Mouse (Mus musculus) lung, adult 18-20 months (tissue): ENCODE results near the gene Noct.
A peak's percentile ranks its signal among the peaks of the same experiment; 100 is the strongest.
"Not testable (repeated sequence)": the region's sequence is repeated elsewhere in the genome, so short reads cannot be mapped to it uniquely, and the experiment has no call there.

Experiments
- DNase-seq, 2 experiments: peaks; one replicate each; pipeline ENCODE4 v3.0.0; 2022; ENCODE audit warnings: mixed read lengths in 2 of 2

Gene Noct

DNA sequence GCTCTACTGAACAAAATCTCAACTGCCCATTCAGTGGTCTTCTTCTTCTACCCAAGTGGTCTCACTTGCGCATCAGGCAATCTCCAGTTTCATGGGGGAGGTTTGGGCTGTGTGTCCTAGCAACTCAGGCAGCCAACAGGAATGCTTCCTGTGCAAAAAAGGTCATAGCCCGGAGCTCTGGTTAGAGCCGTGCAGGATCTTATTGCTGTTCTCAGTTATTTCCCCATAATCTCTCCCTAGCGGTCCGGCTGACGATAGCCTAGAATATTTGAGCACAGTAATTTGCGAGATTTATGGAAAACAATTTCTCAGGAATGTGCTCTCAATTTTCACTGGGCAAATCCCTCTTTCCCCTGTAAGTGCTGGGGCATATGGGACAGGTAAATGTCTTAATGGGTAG is 17.7 kb upstream of the Noct start:
- DNase-seq, result no peak

DNA sequence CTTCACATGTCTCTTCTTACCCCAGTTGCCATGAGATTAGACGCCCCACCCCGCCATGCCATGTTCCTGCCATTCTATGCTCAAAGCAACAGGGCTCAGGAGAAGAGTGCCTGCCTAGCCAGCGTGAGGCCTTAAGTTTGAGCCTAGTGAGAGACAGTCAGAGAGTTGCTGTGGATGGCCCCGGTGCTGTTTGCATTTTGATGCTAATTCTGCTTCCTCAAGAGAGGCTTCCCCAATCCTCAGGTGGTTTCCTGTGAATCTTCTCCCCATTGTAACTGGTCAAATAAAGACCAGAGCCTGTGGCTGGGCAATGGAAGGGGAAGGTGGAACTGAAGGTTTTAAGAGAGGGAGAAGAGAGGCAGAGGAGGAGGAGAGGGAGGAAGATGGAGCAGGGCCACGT is 15.6 kb upstream of the Noct start:
- DNase-seq, result no peak

DNA sequence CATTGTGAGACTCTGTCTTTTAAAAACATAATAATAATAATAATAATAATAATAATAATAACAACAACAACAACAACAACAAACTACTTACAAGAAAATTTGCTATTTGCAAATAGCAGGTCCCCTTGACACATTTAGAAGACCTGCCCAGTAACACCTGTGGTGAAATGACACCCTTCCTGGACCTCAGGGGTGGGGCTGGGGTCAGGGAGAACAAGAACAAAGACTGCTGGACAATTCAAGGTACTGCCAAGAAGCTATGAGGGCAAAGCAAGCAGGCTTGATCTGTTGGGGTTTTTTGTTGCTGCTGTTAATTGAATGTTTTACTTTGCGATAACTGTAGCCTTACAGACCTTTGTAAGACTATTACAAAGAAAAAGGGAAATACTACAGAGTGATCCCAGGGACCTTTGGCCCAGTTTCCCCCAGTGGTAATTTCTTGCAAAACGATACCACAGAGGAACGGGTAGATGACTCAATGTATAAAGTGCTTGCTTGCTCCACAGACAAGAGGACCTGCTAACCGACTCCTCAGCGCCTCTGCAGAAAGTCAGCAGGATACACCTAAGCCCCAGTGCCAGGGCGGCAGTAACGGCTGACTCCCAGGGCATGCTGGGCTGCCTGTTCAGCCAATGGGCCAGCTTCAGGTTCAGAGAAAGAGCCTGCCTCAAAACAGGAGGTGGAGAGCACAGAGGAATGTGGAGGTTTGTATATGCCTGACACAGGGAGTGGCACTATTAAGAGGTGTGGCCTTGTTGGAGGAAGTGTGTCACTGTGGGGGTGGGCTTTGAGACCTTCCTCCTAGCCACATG is 14.5 kb upstream of the Noct start:
- DNase-seq, result peak; percentile 33 to 46

DNA sequence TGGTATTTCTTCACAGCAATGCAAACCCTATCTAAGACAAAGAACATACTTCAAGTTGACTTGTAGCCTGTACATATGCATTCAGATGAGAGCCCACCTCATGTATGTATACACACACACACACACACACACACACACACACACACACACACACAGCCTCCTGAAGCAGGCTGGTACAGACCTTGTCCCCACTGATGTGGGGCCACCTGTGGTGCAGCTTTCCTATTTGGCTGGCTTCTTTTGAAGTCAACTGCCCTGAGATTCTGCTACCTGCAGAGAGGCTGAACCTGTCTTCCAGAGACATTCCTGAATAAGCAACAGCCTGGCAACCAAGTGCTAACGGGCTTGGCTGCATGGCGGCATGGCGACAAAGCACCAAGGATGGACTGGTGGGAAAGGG is 13.8 kb upstream of the Noct start:
- no peak for DNase-seq

DNA sequence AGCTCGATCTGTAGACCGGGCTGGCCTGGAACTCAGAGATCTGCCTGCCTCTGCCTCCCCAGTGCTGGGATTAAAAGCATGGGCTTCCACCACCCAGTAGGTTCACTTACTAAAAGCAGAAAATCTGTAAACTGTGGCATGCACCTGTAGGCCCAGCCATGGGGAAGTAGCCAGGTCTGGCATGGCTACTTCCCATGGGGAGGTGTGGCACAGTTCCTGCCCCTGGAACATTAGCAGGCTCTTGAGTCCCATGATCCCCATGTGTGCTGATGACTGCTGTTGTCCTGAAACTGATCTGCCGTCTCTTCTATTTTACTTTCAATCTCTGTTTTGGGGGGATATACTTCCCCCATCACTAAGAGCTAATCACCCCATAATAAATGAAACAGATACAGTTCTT is 11.1 kb upstream of the Noct start:
- DNase-seq, result no peak

DNA sequence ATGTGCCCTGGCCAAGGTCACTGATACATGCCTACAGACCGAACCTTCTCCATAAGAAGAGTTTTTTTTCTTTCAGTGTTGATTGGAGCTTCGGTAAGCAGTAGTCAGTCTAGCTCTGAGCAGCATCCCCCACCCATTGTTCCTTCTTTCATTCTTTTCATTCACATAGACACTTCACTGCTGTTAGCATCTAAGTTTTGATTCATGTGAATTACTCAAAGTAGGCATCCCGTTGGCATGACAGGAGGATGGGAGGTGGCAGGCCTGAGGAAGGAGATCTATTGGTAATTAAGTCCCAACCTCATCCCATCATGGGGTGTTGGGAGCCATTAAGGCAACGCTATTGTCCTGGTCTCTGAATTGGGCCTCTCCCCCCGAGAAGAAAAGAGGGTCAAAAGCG is 8.6 kb upstream of the Noct start:
- DNase-seq, result no peak

DNA sequence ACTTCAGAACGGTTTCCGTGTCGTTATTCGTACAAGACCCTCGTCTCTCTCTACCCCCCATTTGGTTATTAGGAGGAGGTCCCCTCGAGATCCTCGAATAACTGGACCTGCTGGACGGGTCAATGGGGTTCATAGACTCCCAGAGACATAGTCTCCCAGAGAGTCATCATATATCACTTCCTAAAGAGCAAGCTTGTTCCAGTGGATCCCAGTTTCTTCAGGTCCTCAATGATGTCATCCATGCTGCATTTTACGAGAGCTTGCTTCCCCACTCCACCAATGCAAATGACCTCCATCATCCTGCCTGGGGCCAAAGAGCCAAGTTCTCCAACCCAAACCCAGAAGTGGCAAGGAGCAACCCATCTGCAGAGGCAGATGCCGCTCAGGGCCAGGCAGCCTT is 7.9 kb upstream of the Noct start:
- DNase-seq, result not testable (repeated sequence)

DNA sequence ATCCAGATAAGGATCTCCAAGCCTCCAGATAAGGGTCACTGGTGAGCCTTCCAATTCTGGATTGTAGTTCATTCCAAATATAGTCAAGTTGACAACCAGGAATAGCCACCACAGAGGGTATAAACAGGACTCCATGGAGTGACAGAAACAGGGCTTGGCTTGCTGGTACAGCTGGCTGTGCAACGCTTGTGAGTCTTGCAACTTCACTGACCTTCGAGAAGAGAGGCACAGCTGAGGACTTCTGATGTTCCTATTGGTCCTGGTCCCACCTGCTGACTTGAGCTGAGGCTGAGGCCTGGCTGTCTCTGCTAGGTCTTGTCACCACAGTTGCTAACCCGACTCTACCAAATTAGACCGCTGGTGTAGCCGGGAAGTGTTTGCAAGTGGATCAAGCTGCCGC is 5.9 kb upstream of the Noct start:
- DNase-seq, result not testable (repeated sequence)

DNA sequence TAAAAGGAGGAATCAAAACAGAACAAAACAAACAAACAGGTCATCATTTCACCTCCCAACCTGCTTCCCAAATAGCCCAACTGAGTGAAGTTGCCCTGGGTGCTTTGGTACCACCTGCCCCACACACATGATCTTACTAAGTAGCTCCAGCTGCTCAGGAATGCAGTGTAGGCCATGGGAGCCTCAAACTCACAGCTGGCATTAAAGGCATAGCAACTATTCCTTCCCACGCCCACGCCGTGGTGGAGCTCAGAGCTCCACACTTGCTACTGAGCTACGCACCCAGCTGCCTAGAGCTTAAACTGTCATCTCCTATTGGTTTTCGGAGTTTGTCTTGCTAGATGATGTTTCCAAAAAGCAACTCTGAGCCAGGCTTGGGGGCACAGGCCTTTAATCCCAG is 5.0 kb upstream of the Noct start:
- DNase-seq, result no peak

DNA sequence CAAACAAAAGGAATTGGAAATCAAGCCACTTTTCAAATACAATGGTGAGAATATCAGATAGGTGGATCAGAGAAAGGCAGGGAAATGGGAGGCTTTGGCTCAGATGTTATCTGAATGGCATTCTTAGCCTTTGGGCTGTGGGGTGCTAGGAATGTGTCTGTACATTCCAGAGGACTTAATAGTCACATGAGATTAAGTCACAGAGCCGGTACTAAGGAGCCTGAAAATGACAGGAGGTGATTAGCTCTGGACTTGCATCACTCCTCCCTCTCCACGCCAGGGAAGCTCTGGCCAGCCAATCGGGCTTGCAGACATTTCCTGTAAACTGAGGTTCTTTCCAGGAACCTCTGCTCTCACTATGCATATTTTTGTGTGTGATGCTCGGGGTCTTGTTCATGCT is 3.4 kb upstream of the Noct start:
- DNase-seq, result no peak

DNA sequence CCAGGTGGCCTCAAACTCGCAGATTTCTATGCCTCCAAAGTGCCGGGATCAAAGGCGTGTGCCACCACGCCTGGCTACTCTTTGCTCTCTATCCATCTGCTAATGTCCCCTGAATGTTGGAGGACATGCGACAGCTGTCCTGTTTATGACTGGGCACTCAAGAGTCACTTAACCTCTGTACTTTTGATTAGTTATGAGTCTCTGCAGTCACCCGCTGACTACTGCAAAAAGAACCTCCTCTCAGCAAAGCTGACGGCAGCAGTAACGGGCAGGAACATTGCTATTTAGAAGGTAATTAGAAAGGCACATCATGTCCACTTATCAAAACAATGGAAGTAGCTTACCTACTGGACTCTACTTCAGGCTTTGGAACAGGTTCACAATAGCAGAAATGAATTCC is 2.4 kb upstream of the Noct start:
- no peak for DNase-seq

DNA sequence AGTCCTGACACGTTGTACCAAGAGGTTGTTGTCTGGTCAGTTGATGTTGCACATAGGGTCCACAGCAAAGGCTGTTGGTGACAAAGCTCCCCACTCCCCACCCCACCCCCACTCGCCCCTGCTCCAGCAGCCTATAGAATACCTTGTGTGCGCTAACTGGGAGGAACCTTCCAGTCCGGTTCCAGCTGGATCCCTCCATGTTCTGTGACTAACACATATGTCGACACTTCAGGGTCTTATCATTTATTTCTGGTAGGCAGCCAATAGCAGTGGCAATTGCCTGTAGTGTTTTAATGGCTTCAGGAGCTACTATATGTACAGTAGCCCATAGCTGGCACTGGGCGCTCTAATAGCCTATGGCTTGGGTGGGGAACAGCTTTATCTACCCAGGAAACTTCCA is 1.9 kb upstream of the Noct start:
- no peak for DNase-seq

DNA sequence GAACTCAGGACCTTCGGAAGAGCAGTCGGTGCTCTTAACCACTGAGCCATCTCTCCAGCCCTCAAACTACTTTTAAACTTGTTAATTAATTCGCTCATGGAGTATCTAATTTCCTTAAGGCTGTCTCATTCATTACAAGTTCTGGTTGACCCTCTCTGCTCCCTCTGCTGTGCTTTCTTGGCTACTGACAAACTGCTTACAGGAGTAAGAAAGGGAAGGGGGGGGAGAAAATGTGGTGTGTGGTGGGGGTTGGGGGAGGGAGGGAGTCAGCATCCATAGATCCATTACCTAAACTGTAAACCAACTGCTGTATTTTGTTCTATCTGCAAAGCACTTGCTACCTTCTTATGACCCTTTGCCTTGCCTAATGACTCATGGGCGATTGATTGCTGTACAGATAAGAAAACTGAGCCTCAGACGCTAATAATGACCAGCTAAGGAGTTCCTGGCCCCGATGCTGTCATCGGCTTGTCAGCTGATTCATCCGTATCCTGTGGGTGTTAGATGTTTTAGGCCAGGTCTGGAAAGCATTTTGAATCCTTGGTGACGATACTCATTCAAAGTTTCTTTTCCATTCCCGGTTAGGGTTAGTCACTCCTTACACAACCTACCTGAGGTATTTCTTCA is 1.3 kb upstream of the Noct start:
- peak in 1 of 2 experiments; percentile 32 for DNase-seq

DNA sequence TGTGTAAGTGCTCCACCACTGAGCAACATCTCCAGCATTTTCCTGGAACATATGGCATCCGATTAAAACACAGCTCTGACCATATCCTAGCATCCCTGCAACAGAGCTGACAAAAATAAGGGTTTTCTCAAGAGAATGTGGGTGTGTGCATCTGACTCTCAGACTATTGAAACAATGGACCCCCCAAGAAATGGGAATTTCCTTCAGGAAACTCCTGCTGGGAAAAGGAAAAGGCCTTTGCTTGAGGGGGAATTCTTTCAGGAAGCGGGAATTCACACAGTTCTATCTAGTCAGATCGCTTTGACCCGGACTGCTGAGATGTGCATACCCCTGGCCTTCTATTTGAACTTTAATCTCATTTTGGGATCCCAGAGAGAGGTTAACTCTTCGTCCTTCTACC is 691 bp upstream of the Noct start:
- DNase-seq, result no peak

DNA sequence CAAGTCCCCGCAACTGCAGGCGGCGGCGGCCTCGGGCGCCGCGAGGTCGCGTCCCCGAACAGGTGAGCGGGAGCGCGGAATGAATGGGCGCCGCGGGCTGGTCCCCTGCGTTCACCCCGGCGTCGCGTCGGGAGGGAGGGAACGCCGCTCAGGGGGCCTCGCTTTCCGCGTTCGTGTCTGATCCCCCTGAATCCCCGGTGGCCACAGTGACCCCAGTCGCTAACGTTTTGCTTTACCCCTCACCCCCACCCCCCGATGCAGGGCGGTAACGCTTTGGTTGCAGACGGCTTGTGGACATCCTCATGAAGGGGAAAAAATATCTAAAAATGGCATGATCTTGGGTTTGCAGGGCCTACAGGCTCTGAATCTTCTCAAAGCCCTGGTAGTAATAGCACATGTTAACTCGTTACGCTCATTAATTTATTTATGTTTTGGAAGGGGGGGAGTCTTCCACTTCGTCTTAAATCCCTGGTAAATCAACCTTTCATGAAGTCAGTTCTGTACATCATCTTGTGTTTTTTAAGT is 1.0 kb downstream of the Noct start:
- DNase-seq, result no peak

DNA sequence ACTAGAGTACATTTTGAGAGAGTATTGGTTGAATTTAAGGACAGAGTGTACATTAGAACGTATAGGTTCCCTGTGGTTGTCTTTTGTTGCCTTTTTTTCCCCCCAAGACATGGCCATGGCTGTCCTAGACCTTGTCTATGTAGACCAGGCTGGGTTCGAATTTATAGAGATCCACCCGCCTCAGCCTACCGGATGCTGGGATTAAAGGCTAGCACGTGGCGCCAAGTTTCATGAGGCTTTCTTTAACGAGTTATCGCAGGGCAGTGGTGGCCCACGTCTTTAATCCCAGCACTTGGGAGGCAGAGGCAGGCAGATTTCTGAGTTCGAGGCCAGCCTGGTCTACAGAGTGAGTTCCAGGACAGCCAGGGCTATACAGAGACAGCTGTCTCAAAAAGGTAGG is 1.7 kb downstream of the Noct start:
- DNase-seq, result no peak

DNA sequence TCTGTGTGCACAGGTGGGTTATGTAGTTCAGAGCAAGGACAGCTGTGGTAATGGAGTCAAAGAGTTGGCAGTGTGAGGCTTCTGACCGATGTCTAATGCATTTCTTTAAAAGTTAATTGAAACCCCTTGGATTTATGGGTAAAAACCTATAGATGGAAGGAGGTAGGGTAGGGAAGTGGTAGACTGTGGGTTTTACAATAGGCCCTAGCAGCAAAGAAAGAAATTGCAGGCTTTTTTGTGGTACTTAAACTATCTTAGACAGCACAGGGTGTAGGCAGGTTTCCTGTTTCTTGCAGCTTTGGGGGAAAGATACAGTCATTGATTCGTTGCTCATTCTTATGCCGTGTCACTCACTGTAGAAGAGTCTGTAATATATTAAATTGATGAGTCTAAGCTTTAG is 2.4 kb downstream of the Noct start:
- no peak for DNase-seq

DNA sequence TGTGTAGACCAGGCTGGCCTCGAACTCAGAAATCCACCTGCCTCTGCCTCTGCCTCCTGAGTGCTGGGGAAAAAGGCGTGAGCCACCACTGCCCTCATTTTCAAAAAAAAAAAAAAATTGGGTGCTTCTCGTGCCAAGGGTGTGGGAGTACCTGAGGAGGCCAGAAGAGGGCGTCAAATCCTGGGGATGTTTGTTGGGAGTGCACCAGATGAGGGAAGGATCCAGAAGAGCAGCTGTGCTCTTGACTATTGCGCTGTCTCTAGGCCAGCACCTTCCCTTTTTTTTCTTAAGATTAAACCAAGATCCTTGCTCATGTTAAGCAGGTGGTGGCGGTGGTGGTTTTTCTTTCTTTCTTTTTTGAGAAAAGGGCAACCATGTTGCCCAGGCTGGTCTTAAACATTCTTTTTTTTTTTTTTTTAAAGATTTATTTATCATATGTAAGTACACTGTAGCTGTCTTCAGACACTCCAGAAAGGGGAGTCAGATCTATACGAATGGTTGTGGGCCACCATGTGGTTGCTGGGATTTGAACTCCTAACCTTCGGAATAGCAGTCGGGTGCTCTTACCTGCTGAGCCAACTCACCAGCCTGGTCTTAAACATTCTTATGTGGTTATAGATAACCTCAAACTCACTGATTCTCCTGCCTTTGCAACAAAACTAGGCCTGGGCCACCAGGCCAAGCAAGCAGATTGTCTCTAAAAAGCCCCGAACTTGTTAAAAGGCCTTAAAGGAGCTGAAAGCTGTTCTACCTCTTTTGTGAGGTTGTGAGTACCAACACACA is 4.0 kb downstream of the Noct start:
- peak; percentile 49 to 57 for DNase-seq

DNA sequence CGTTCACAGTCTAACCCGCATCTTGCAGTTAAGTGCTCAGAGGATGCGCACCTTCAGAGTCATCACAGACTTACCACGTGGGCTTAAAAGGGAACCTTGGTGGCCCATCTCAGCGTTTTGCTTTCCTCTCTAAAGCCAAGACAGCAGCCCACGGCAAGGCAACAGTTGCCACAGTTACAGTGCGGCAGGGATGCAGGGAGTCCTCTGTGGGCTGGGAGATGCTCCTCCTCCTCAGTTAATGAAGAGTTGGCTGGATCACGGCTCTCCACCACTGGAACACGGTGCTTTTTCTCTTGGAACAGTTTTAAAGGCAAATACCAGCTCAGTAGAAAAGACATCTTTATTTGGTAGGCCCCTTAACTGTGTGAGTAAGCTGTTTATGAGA is 4.6 kb downstream of the Noct start:
- no peak for DNase-seq

DNA sequence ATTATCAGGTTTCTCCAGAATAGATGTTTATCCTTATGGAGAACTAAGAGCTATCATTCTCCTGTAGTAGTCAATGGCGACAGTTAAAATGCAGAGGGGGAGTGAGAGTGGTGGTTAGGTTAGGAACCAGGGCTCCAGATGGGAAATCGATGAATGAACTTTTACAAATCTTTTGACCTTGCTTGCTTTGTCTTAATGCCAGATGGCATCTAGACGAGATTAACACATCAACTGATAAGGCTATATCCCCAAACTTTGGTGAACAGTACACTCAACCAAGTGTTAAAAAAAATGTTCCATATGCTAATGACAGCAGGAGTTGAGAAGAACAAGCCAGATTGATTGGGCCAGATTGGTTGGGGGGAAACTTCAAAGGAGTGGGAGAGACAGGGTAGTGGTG is 5.0 kb downstream of the Noct start:
- DNase-seq, result no peak

DNA sequence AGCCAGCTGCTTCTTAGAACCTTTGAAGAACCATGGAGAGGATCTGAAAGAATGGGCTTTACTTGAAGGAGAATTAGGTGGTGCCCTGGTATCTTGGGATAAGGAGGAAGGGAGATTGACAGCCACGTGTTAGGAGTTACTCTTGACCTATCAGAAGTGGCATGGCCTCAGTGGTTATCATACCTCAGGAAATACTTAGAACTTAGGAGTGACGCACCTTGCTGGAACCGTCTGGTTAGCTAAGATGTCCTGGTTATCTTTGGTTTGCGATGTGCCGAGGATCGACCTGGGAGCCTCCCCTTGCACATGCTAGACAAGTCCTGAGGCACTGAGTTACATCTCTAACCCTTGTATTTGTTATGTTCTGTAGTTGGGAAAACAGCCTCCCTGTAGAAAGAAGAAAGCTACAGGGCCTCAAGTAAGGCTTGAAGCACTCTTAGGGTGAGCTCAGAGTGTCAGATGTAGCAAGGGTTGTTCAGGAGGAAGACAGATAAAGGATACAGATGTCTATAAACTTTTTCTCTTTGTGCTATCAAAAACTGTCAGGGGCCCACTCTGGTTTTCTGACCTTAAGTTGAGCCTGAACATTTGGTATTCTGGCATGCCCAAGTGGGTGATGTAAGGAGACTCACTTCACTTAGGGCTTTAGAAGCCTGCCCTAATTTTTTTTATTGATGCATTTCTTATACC is 6.0 kb downstream of the Noct start:
- DNase-seq, result no peak

DNA sequence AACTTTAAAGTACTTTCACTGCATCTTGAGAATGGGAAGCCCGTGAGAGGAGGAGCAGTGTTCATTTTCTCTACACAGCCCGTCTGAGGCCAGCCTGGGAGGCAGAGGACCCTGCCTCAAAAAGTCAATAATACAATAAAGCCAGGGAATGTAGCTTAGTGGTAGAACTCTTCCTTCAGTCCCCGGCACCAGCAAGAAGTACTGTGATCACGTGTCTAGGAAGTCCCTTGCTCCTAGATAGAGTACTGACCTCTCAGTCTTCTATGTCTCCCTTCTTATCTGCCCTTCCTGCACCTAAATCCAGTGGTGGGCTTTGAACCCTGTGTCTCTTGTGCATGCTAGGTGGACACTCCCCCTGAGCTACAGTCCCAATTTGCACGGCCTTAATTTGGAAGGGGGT is 6.6 kb downstream of the Noct start:
- DNase-seq, result no peak

DNA sequence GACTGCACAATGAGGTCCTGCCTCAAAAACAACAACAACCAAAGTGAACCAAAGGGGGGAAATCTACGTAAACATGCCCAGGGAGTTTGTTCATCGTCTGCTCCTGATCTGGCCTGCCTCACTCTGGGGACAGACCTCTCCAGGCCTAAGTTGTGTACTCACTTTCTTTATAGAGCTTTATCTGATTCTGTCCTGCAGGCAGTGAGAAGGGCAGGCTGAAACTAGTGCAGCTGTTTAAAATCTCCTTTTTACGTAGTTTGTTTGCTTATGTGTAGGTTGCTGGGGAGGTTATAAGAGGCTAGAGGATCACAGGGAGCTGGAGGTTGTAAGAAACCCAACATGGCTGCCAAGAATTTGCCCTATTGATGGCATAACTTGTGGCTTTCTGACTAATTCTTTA is 7.3 kb downstream of the Noct start:
- no peak for DNase-seq
